Mouse (Mus musculus) lung, postnatal 0 days (tissue): ENCODE measurements around the gene Crocc. TPM values are rescaled to one million over a fixed set of nuclear protein-coding genes. Genes with fewer than 3 reads are reported as not detected.

Experiments
- ATAC-seq: fragments of 200-750 bp; cut with Nextera tagmentation; 2 replicates; pipeline ENCODE4 v1.8.0; 2017; ENCODE audit warnings: moderate library complexity
- DNase-seq: peaks from one replicate; pipeline ENCODE4 v3.0.0-alpha.2; 2016; ENCODE audit warnings: low spot score
- H3K27ac ChIP-seq: fragments of 300-500 bp; sonication (generic); 2 replicates; pipeline ENCODE4 v1.5.1; 2014; ENCODE audit warnings: antibody characterized with exemption, mild to moderate bottlenecking, low read length, mixed read lengths
- H3K27me3 ChIP-seq: fragments of 300-500 bp; sonication (generic); replicated peaks from 2 replicates; pipeline ENCODE4 v1.6.1; 2014; ENCODE audit warnings: low read length, mixed read lengths; ENCODE audit not compliant: insufficient read depth
- H3K36me3 ChIP-seq: fragments of 300-500 bp; sonication (generic); 2 replicates; pipeline ENCODE4 v1.6.1; 2014; ENCODE audit warnings: low read length, mixed read lengths; ENCODE audit not compliant: insufficient read depth
- H3K4me1 ChIP-seq: fragments of 300-500 bp; sonication (generic); 2 replicates; pipeline ENCODE4 v1.6.1; 2014; ENCODE audit warnings: antibody characterized with exemption, low read depth, low read length, mixed read lengths; ENCODE audit not compliant: insufficient read depth
- H3K4me2 ChIP-seq: fragments of 300-500 bp; sonication (generic); replicated peaks from 2 replicates; pipeline ENCODE4 v1.6.1; 2014; ENCODE audit warnings: low read depth, mild to moderate bottlenecking, low read length, moderate library complexity, mixed read lengths
- H3K4me3 ChIP-seq: fragments of 300-500 bp; sonication (generic); 2 replicates; pipeline ENCODE4 v1.5.1; 2014; ENCODE audit warnings: low read depth, low read length
- H3K9ac ChIP-seq: fragments of 300-500 bp; sonication (generic); replicated peaks from 2 replicates; pipeline ENCODE4 v1.6.1; 2014; ENCODE audit warnings: low read depth, mild to moderate bottlenecking
- H3K9me3 ChIP-seq: fragments of 300-500 bp; sonication (generic); 2 replicates; pipeline ENCODE4 v1.6.1; 2016; ENCODE audit warnings: low read length, mixed read lengths
- CTCF ChIP-seq: IDR thresholded peaks from 2 replicates; pipeline ENCODE4 v1.5.1; 2016; ENCODE audit warnings: antibody characterized with exemption, mild to moderate bottlenecking
- EP300 ChIP-seq: IDR thresholded peaks from 2 replicates; pipeline ENCODE4 v1.6.1; 2016; ENCODE audit warnings: antibody characterized with exemption, mild to moderate bottlenecking, control low read depth
- WGBS: fragments of 180-500 bp; shearing (Covaris S2); extraction: QIAGEN DNeasy Blood & Tissue Kit; methylation state at CpG from one replicate; pipeline ENCODE4 v1.1.7; 2014; 5-methylcytosine and 5-hydroxymethylcytosine counted together
- polyA plus RNA-seq: library from polyadenylated mRNA; unstranded; fragments of >200 nt; fragmentation: Nextera tagmentation; extraction: Ambion mirVana; gene quantifications from 2 replicates; pipeline ENCODE4 v1.2.1, GENCODE M21; 2015

Gene Crocc
- polyA plus RNA-seq, 1 experiment from 2014 or later: 2.3 TPM

GRCm38 (mm10) chr4:141030541-141031206 is 29.7 kb downstream of the Crocc start:
- H3K27ac ChIP-seq: no peak overlapping the region
- no peaks in the 10 kb centered on the region for H3K4me1 ChIP-seq
- H3K9me3 ChIP-seq: no peaks in the 10 kb centered on the region
- no peak overlapping the region for H3K9ac ChIP-seq
- no peaks in the 10 kb centered on the region for H3K27me3 ChIP-seq
- no peak for TF ChIP-seq CTCF
- TF ChIP-seq EP300: no peak
- 87% methylated on average over 17 of the region's 18 CpGs for WGBS
- H3K4me3 ChIP-seq: no peak overlapping the region
- ATAC-seq (no peak), DNase-seq (no peak)
- no peak overlapping the region for H3K4me2 ChIP-seq
- 0 out of 2 replicates have a peak, but pooled peaks cover 3% of the 10 kb centered on the region for H3K36me3 ChIP-seq

GRCm38 (mm10) chr4:141024992-141025391 is 35.4 kb downstream of the Crocc start:
- no peak overlapping the region for H3K27ac ChIP-seq
- no peak overlapping the region for H3K4me3 ChIP-seq

GRCm38 (mm10) chr4:141024052-141024451 is 36.3 kb downstream of the Crocc start:
- Histone ChIP-seq H3K36me3 (0 out of 2 replicates have a peak, but pooled peaks cover 3% of the 10 kb centered on the region), H3K9me3 (no peaks in the 10 kb centered on the region), H3K27me3 (no peaks in the 10 kb centered on the region), H3K4me2 (no peak overlapping the region), H3K9ac (no peak overlapping the region), H3K4me3 (no peak overlapping the region), H3K27ac (peak overlapping the region; percentile 76), H3K4me1 (peaks cover 24% of the 10 kb centered on the region)
- WGBS: 25% methylated on average over 9 of the region's 9 CpGs
- peak; percentile 65; the same call in 1 of the 2 replicates for TF ChIP-seq EP300
- no peak for TF ChIP-seq CTCF
- DNase-seq (peak; percentile 84), ATAC-seq (peak; percentile 71)

More at GRCm38 (mm10) chr4:141024992-141025391, 35.4 kb downstream of the Crocc start:
- Histone ChIP-seq H3K4me2 (no peak overlapping the region), H3K27me3 (no peaks in the 10 kb centered on the region), H3K9ac (no peak overlapping the region), H3K36me3 (0 out of 2 replicates have a peak, but pooled peaks cover 3% of the 10 kb centered on the region), H3K9me3 (no peaks in the 10 kb centered on the region), H3K4me1 (peaks cover 24% of the 10 kb centered on the region)
- 78% methylated on average over 14 of the region's 27 CpGs for whole genome bisulfite sequencing
- TF ChIP-seq EP300 (no peak), CTCF (no peak)
- DNase-seq (no peak), ATAC-seq (no peak)

- WGBS: 51% methylated on average over 11 of the region's 11 CpGs
- 0 out of 2 replicates have a peak, but pooled peaks cover under 1% of the 10 kb centered on the region for H3K36me3 ChIP-seq
- DNase-seq (no peak), ATAC-seq (no peak; the same call in 1 of the 2 replicates)
- H3K4me1 ChIP-seq: peaks cover 24% of the 10 kb centered on the region
- H3K9ac ChIP-seq: no peak overlapping the region
- no peak overlapping the region for H3K4me3 ChIP-seq
- no peaks in the 10 kb centered on the region for H3K27me3 ChIP-seq
- H3K27ac ChIP-seq: peak overlapping the region; percentile 64
- TF ChIP-seq CTCF (0 out of 2 replicates have a peak, but pooled peaks have one; percentile 5), EP300 (no peak)
- no peaks in the 10 kb centered on the region for H3K9me3 ChIP-seq
- no peak overlapping the region for H3K4me2 ChIP-seq
Observed at GRCm38 (mm10) chr4:141021614-141021929, 38.8 kb downstream of the Crocc start.

- H3K9ac ChIP-seq: no peak overlapping the region
- peaks cover 24% of the 10 kb centered on the region for H3K4me1 ChIP-seq
- no peaks in the 10 kb centered on the region for H3K36me3 ChIP-seq
- H3K4me3 ChIP-seq: no peak overlapping the region
- H3K9me3 ChIP-seq: no peaks in the 10 kb centered on the region
- DNase-seq: peak; percentile 73
- no peak for TF ChIP-seq CTCF
- no peak for TF ChIP-seq EP300
- peak overlapping the region; percentile 64 for H3K27ac ChIP-seq
- peak; percentile 71 for ATAC-seq
- H3K4me2 ChIP-seq: no peak overlapping the region
- H3K27me3 ChIP-seq: no peaks in the 10 kb centered on the region
- WGBS: 20% methylated on average over 13 of the region's 14 CpGs
Observed at GRCm38 (mm10) chr4:141020811-141021613, 39.3 kb downstream of the Crocc start.

- Histone ChIP-seq H3K9me3 (no peaks in the 10 kb centered on the region), H3K4me1 (peaks cover 24% of the 10 kb centered on the region), H3K4me2 (no peak overlapping the region), H3K9ac (no peak overlapping the region), H3K4me3 (no peak overlapping the region), H3K36me3 (no peaks in the 10 kb centered on the region), H3K27me3 (no peaks in the 10 kb centered on the region), H3K27ac (no peak overlapping the region)
- DNase-seq (no peak), ATAC-seq (no peak)
- no peak for TF ChIP-seq CTCF
- no peak for TF ChIP-seq EP300
- WGBS: 68% methylated on average over 17 of the region's 17 CpGs
Observed at GRCm38 (mm10) chr4:141020220-141020619, 40.1 kb downstream of the Crocc start.
